Mouse (Mus musculus) megakaryocyte-erythroid progenitor cell, adult 5-6 weeks (primary cell): ENCODE data around the gene Zer1. TPM values are rescaled to one million over a fixed set of nuclear protein-coding genes. Genes with fewer than 3 reads are reported as not detected.
"Not testable (repeated sequence)": the region's sequence is repeated elsewhere in the genome, so short reads cannot be mapped to it uniquely, and the experiment has no call there.

Source experiments
- ATAC-seq: replicated peaks from 2 replicates; pipeline ENCODE4 v1.8.0; 2016; ENCODE audit warnings: mild to moderate bottlenecking, inconsistent platforms; ENCODE audit not compliant: severe bottlenecking, poor library complexity, low FRiP score, low TSS enrichment
- total RNA-seq, 2 experiments: library from RNA; stranded (forward) in 1 of 2; stranded (reverse) in 1 of 2; fragments of 200-1000, 215-1000 nt in 1 of 2; fragments of >200 nt in 1 of 2; fragmentation: Nextera tagmentation in 1 of 2; gene quantifications; 2 replicates each; pipeline ENCODE4 v1.2.3; 2014 to 2017

Zer1 gene
- total RNA-seq, 2 experiments from 2014 or later = 8.3 to 37.8 TPM

GRCm38 (mm10) chr2:30061215-30062166 is 62.9 kb downstream of the Zer1 start:
- ATAC-seq = 0 out of 2 replicates have a peak, but pooled peaks have one; percentile 9

GRCm38 (mm10) chr2:30058418-30058817 is 66.0 kb downstream of the Zer1 start:
- no peak for ATAC-seq

GRCm38 (mm10) chr2:30057223-30057904 is 67.0 kb downstream of the Zer1 start, which contains the start of gene Set:
Set (plus strand) TSS chr2:30057378.
- peak; percentile 71 for ATAC-seq

- no peak for ATAC-seq
Measured at GRCm38 (mm10) chr2:30056736-30057135, 67.6 kb downstream of the Zer1 start.

GRCm38 (mm10) chr2:30055310-30055709 is 69.1 kb downstream of the Zer1 start:
- not testable (repeated sequence) for ATAC-seq

- 0 out of 2 replicates have a peak, but pooled peaks have one; percentile 32 for ATAC-seq
Measured at GRCm38 (mm10) chr2:30051992-30052761, 72.2 kb downstream of the Zer1 start.

- no peak for ATAC-seq
Measured at GRCm38 (mm10) chr2:30049831-30050230, 74.6 kb downstream of the Zer1 start.

GRCm38 (mm10) chr2:30048699-30049388 is 75.5 kb downstream of the Zer1 start, which contains the start of gene Wdr34:
Wdr34 (minus strand) TSS chr2:30048881.
- peak; percentile 92 for ATAC-seq

- ATAC-seq = no peak
Measured at GRCm38 (mm10) chr2:30048101-30048501, 76.3 kb downstream of the Zer1 start.

Other genes with a start within 250 kb of the Zer1 start
- 78.3 and 82.5 TPM in 2 replicates for gene Odf2, start 235.4 kb downstream of the Zer1 start, total RNA-seq (2014; fragmentation: Nextera tagmentation)
- 70.1 and 83.6 TPM in 2 replicates for gene Odf2, start 235.4 kb downstream of the Zer1 start, total RNA-seq (2017)
- gene Gle1, start 189.2 kb downstream of the Zer1 start, total RNA-seq (2014; fragmentation: Nextera tagmentation) = 39.1 and 52.0 TPM in 2 replicates
- 64.5 and 72.1 TPM in 2 replicates for gene Gle1, start 189.2 kb downstream of the Zer1 start, total RNA-seq (2017)
- gene Sptan1, start 159.0 kb downstream of the Zer1 start, total RNA-seq (2014; fragmentation: Nextera tagmentation) = 5.2 and 8.1 TPM in 2 replicates
- 9.7 and 19.7 TPM in 2 replicates for gene Sptan1, start 159.0 kb downstream of the Zer1 start, total RNA-seq (2017)
- 18.8 and 31.6 TPM in 2 replicates for gene Wdr34, start 75.7 kb downstream of the Zer1 start, total RNA-seq (2014; fragmentation: Nextera tagmentation)
- 8.5 and 14.7 TPM in 2 replicates for gene Wdr34, start 75.7 kb downstream of the Zer1 start, total RNA-seq (2017)
- gene Set, start 67.2 kb downstream of the Zer1 start, total RNA-seq (2014; fragmentation: Nextera tagmentation) = 403 and 560 TPM in 2 replicates
- 1,507 and 2,355 TPM in 2 replicates for gene Set, start 67.2 kb downstream of the Zer1 start, total RNA-seq (2017)
- 6.9 and 11.7 TPM in 2 replicates for gene Pkn3, start 46.9 kb downstream of the Zer1 start, total RNA-seq (2014; fragmentation: Nextera tagmentation)
- gene Pkn3, start 46.9 kb downstream of the Zer1 start, total RNA-seq (2017) = 2.4 and 3.9 TPM in 2 replicates
- 9.6 and 25.4 TPM in 2 replicates for gene Zdhhc12, start 30.9 kb downstream of the Zer1 start, total RNA-seq (2014; fragmentation: Nextera tagmentation)
- 2.9 and 6.5 TPM in 2 replicates for gene Zdhhc12, start 30.9 kb downstream of the Zer1 start, total RNA-seq (2017)
- gene Tbc1d13, start 9.2 kb upstream of the Zer1 start, total RNA-seq (2014; fragmentation: Nextera tagmentation) = 39.9 and 48.0 TPM in 2 replicates
- gene Tbc1d13, start 9.2 kb upstream of the Zer1 start, total RNA-seq (2017) = 22.5 and 36.4 TPM in 2 replicates
- 20.8 and 22.3 TPM in 2 replicates for gene Endog, start 46.9 kb upstream of the Zer1 start, total RNA-seq (2014; fragmentation: Nextera tagmentation)
- gene Endog, start 46.9 kb upstream of the Zer1 start, total RNA-seq (2017) = 1.3 and 6.3 TPM in 2 replicates
- 43.4 and 53.4 TPM in 2 replicates for gene Spout1, start 53.9 kb upstream of the Zer1 start, total RNA-seq (2014; fragmentation: Nextera tagmentation)
- gene Spout1, start 53.9 kb upstream of the Zer1 start, total RNA-seq (2017) = 34.2 and 39.7 TPM in 2 replicates
- gene Kyat1, start 81.3 kb upstream of the Zer1 start, total RNA-seq (2014; fragmentation: Nextera tagmentation) = 16.1 and 17.2 TPM in 2 replicates
- gene Kyat1, start 81.3 kb upstream of the Zer1 start, total RNA-seq (2017) = 15.9 and 19.4 TPM in 2 replicates
- gene Lrrc8a, start 113.1 kb upstream of the Zer1 start, total RNA-seq (2014; fragmentation: Nextera tagmentation) = 14.4 and 14.9 TPM in 2 replicates
- gene Lrrc8a, start 113.1 kb upstream of the Zer1 start, total RNA-seq (2017) = 8.3 and 10.7 TPM in 2 replicates
- 2.2 TPM in 1 of 2 replicates, not detected in the other for gene Gm28035, start 116.0 kb upstream of the Zer1 start, total RNA-seq (2014; fragmentation: Nextera tagmentation)
- 0.09 TPM in 1 of 2 replicates, not detected in the other for gene Gm28035, start 116.0 kb upstream of the Zer1 start, total RNA-seq (2017)
- not detected in 2 replicates for gene Phyhd1, start 141.6 kb upstream of the Zer1 start, total RNA-seq (2014; fragmentation: Nextera tagmentation)
- not detected in 2 replicates for gene Phyhd1, start 141.6 kb upstream of the Zer1 start, total RNA-seq (2017)
- gene Gm28038, start 156.5 kb upstream of the Zer1 start, total RNA-seq (2014; fragmentation: Nextera tagmentation) = 1.8 and 15.1 TPM in 2 replicates
- not detected in 2 replicates for gene Gm28038, start 156.5 kb upstream of the Zer1 start, total RNA-seq (2017)
- gene Dolk, start 161.7 kb upstream of the Zer1 start, total RNA-seq (2014; fragmentation: Nextera tagmentation) = 8.7 and 10.5 TPM in 2 replicates
- 11.1 and 11.2 TPM in 2 replicates for gene Dolk, start 161.7 kb upstream of the Zer1 start, total RNA-seq (2017)
- gene Nup188, start 161.8 kb upstream of the Zer1 start, total RNA-seq (2014; fragmentation: Nextera tagmentation) = 59.3 and 66.6 TPM in 2 replicates
- 25.8 and 29.8 TPM in 2 replicates for gene Nup188, start 161.8 kb upstream of the Zer1 start, total RNA-seq (2017)
- gene Sh3glb2, start 234.8 kb upstream of the Zer1 start, total RNA-seq (2014; fragmentation: Nextera tagmentation) = 47.0 and 48.4 TPM in 2 replicates
- gene Sh3glb2, start 234.8 kb upstream of the Zer1 start, total RNA-seq (2017) = 25.7 and 28.5 TPM in 2 replicates
- 17.8 and 35.0 TPM in 2 replicates for gene Miga2, start 239.6 kb upstream of the Zer1 start, total RNA-seq (2014; fragmentation: Nextera tagmentation)
- 8.0 and 11.4 TPM in 2 replicates for gene Miga2, start 239.6 kb upstream of the Zer1 start, total RNA-seq (2017)